Mouse (Mus musculus) lung, postnatal 0 days (tissue): Measurements from ENCODE around the gene Isg20. TPM values are rescaled to one million over a fixed set of nuclear protein-coding genes. Genes with fewer than 3 reads are reported as not detected.

Experiments used
- ATAC-seq: fragments of 200-750 bp; cut with Nextera tagmentation; 2 replicates; pipeline ENCODE4 v1.8.0; 2017; ENCODE audit warnings: moderate library complexity
- DNase-seq: peaks from one replicate; pipeline ENCODE4 v3.0.0-alpha.2; 2016; ENCODE audit warnings: low spot score
- H3K27ac ChIP-seq: fragments of 300-500 bp; sonication (generic); 2 replicates; pipeline ENCODE4 v1.5.1; 2014; ENCODE audit warnings: antibody characterized with exemption, mild to moderate bottlenecking, low read length, mixed read lengths
- H3K27me3 ChIP-seq: fragments of 300-500 bp; sonication (generic); replicated peaks from 2 replicates; pipeline ENCODE4 v1.6.1; 2014; ENCODE audit warnings: low read length, mixed read lengths; ENCODE audit not compliant: insufficient read depth
- H3K36me3 ChIP-seq: fragments of 300-500 bp; sonication (generic); 2 replicates; pipeline ENCODE4 v1.6.1; 2014; ENCODE audit warnings: low read length, mixed read lengths; ENCODE audit not compliant: insufficient read depth
- H3K4me1 ChIP-seq: fragments of 300-500 bp; sonication (generic); 2 replicates; pipeline ENCODE4 v1.6.1; 2014; ENCODE audit warnings: antibody characterized with exemption, low read depth, low read length, mixed read lengths; ENCODE audit not compliant: insufficient read depth
- H3K4me2 ChIP-seq: fragments of 300-500 bp; sonication (generic); replicated peaks from 2 replicates; pipeline ENCODE4 v1.6.1; 2014; ENCODE audit warnings: low read depth, mild to moderate bottlenecking, low read length, moderate library complexity, mixed read lengths
- H3K4me3 ChIP-seq: fragments of 300-500 bp; sonication (generic); 2 replicates; pipeline ENCODE4 v1.5.1; 2014; ENCODE audit warnings: low read depth, low read length
- H3K9ac ChIP-seq: fragments of 300-500 bp; sonication (generic); replicated peaks from 2 replicates; pipeline ENCODE4 v1.6.1; 2014; ENCODE audit warnings: low read depth, mild to moderate bottlenecking
- H3K9me3 ChIP-seq: fragments of 300-500 bp; sonication (generic); 2 replicates; pipeline ENCODE4 v1.6.1; 2016; ENCODE audit warnings: low read length, mixed read lengths
- CTCF ChIP-seq: IDR thresholded peaks from 2 replicates; pipeline ENCODE4 v1.5.1; 2016; ENCODE audit warnings: antibody characterized with exemption, mild to moderate bottlenecking
- EP300 ChIP-seq: IDR thresholded peaks from 2 replicates; pipeline ENCODE4 v1.6.1; 2016; ENCODE audit warnings: antibody characterized with exemption, mild to moderate bottlenecking, control low read depth
- WGBS: fragments of 180-500 bp; shearing (Covaris S2); extraction: QIAGEN DNeasy Blood & Tissue Kit; methylation state at CpG from one replicate; pipeline ENCODE4 v1.1.7; 2014; 5-methylcytosine and 5-hydroxymethylcytosine counted together
- polyA plus RNA-seq: library from polyadenylated mRNA; unstranded; fragments of >200 nt; fragmentation: Nextera tagmentation; extraction: Ambion mirVana; gene quantifications from 2 replicates; pipeline ENCODE4 v1.2.1, GENCODE M21; 2015

Isg20 gene
- polyA plus RNA-seq, 1 experiment from 2014 or later: 31.0 TPM

- Histone ChIP-seq H3K27me3 (no peaks in the 10 kb centered on the region), H3K36me3 (no peaks in the 10 kb centered on the region), H3K9ac (no peak overlapping the region), H3K4me3 (no peak overlapping the region), H3K27ac (no peak overlapping the region), H3K4me2 (no peak overlapping the region), H3K4me1 (no peaks in the 10 kb centered on the region), H3K9me3 (no peaks in the 10 kb centered on the region)
- ATAC-seq: no peak
- no peak for TF ChIP-seq CTCF
- TF ChIP-seq EP300: no peak
- DNase-seq: no peak
- WGBS: 53% methylated on average over 5 of the region's 5 CpGs
Observed at GRCm38 (mm10) chr7:78872831-78873230, 40.4 kb upstream of the Isg20 start.

DNA sequence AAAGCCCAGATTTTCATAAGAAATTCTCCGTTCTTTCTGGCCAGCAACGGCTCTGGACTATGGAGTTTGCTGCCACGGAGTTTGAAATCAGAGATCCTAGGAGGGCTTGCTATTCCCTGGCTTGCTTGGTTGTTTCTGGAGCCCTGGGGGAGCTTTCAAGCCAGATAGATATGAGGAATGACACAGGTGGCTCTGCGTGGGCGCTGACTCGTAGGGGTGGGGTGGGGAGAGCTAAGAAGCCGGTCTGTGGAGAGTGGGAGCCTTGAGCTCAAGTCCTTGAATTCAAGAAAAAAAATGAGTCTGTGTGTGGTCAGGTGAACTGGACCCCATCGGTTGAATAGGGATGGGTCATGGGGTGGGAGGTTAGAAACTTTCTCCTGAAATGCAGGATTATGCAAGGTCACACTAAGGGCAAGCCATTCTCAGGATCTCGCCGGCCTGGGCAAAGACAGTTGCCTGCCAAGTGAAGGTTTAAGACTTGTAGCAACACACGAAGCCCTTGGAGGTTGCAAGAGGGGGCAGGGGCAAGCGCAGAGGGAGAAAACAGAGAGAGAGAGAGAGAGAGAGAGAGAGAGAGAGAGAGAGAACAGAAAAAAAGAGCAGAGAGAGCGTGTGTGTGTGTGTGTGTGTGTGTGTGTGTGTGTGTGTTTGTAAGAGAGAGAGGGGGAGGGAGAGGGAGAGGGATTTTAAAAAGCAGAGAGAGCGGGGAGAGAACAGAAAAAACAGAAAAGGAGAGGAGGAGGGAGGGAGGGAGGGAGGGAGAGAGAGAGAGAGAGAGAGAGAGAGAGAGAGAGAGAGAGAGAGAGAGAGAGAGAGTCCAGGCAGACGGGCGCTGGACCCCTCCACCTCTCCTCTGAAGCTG, 31.4 kb upstream of the Isg20 start:
- 13% methylated on average over 13 of the region's 16 CpGs for WGBS
- H3K4me3 ChIP-seq: 0 out of 2 replicates have a peak overlapping the region, but pooled peaks have one; percentile 12
- ATAC-seq: no peak
- no peaks in the 10 kb centered on the region for H3K9me3 ChIP-seq
- H3K27me3 ChIP-seq: peaks cover 27% of the 10 kb centered on the region
- H3K27ac ChIP-seq: no peak overlapping the region
- no peak for DNase-seq
- no peak overlapping the region for H3K4me2 ChIP-seq
- no peak overlapping the region for H3K9ac ChIP-seq
- TF ChIP-seq CTCF (no peak), EP300 (no peak)
- no peaks in the 10 kb centered on the region for H3K36me3 ChIP-seq
- no peaks in the 10 kb centered on the region for H3K4me1 ChIP-seq

- 4% methylated on average over 19 of the region's 23 CpGs for WGBS
- Histone ChIP-seq H3K9me3 (no peaks in the 10 kb centered on the region), H3K27me3 (peaks cover 27% of the 10 kb centered on the region), H3K4me3 (peak overlapping the region; percentile 12; the same call in 1 of the 2 replicates), H3K9ac (no peak overlapping the region), H3K27ac (no peak overlapping the region), H3K4me2 (no peak overlapping the region), H3K36me3 (no peaks in the 10 kb centered on the region), H3K4me1 (no peaks in the 10 kb centered on the region)
- TF ChIP-seq CTCF: no peak
- no peak for TF ChIP-seq EP300
- ATAC-seq (no peak), DNase-seq (no peak)
Observed at GRCm38 (mm10) chr7:78882469-78882837, 30.8 kb upstream of the Isg20 start.

- TF ChIP-seq CTCF: no peak
Observed at GRCm38 (mm10) chr7:78883016-78883725, 30.1 kb upstream of the Isg20 start.

GRCm38 (mm10) chr7:78883726-78884060, 29.5 kb upstream of the Isg20 start:
- Histone ChIP-seq H3K4me3 (no peak overlapping the region), H3K36me3 (no peaks in the 10 kb centered on the region), H3K9ac (no peak overlapping the region), H3K9me3 (no peaks in the 10 kb centered on the region), H3K4me1 (no peaks in the 10 kb centered on the region), H3K4me2 (no peak overlapping the region), H3K27me3 (peaks cover 27% of the 10 kb centered on the region), H3K27ac (no peak overlapping the region)
- ATAC-seq (no peak), DNase-seq (no peak)
- 11% methylated on average over 8 of the region's 8 CpGs for WGBS
- TF ChIP-seq CTCF (no peak), EP300 (no peak)

More at GRCm38 (mm10) chr7:78883016-78883725, 30.1 kb upstream of the Isg20 start:
- DNase-seq (no peak), ATAC-seq (no peak)
- Histone ChIP-seq H3K4me3 (no peak overlapping the region), H3K9ac (no peak overlapping the region), H3K27me3 (peaks cover 27% of the 10 kb centered on the region), H3K4me1 (no peaks in the 10 kb centered on the region), H3K27ac (no peak overlapping the region), H3K4me2 (no peak overlapping the region), H3K9me3 (no peaks in the 10 kb centered on the region), H3K36me3 (no peaks in the 10 kb centered on the region)
- WGBS: 3% methylated on average over 31 of the region's 34 CpGs

DNA sequence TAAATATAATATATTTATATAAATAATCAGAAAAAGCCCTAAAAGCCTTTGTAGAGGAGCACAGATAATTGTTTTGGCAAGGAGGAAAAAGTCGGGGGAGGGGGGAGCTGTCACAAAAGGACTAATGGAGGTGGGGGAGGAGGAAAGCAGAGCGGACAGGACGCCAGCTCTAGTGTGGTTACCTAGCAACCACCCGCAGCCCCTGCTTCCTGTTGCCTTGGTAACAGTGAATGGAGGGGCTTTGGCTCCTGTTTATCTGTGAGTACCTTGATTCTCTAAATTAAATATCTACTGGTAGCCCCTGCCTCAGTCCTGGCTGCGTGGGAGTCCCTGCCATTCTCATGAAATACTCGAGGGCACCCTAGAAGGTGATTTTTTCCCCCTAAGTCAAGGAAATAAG, 29.1 kb upstream of the Isg20 start:
- Histone ChIP-seq H3K4me3 (no peak overlapping the region), H3K9ac (no peak overlapping the region), H3K27ac (no peak overlapping the region), H3K4me2 (no peak overlapping the region), H3K4me1 (no peaks in the 10 kb centered on the region), H3K9me3 (no peaks in the 10 kb centered on the region), H3K36me3 (no peaks in the 10 kb centered on the region), H3K27me3 (peaks cover 27% of the 10 kb centered on the region)
- no peak for TF ChIP-seq CTCF
- TF ChIP-seq EP300: no peak
- DNase-seq: no peak
- no peak for ATAC-seq
- WGBS: 4% methylated on average over 6 of the region's 6 CpGs
